Mouse (Mus musculus): ENCODE data around the gene Dhrs7. TPM values are rescaled to one million over a fixed set of nuclear protein-coding genes. Genes with fewer than 3 reads are reported as not detected.
"Not testable (repeated sequence)": the region's sequence is repeated elsewhere in the genome, so short reads cannot be mapped to it uniquely, and the experiment has no call there.

Gene Dhrs7
- 100 to 1,000 TPM; 122 to 137 TPM for total RNA-seq (2021)

DNA sequence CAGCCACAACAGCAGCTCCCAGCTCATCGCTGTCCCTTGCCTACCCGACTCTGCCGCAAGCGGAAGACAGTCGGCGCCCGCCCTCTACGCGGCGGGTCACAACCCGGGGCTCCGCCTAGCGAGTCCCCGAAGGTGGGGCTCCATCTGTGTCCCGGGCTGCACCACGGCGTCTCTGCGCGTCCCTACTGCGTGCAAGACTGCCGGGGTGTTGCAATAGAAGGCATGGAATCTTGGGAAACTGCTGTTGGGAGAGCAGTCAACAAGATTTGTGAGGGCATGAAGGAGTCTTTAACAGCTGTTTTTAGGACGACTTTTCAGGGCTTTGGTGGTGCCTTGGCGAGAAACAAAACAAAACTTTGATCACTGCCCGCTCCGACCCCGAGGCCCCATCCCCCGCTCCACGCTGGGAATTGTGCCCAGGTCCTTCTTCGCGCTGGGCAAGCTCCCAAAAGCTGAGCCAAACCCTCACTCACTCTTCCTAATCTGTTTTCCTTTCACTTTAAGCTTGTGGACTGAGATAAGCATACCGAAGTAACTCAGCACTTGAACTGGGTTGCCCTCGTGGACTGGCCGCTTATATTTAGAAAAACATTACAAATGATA lies at the start of gene Dhrs7:
TSS of gene Dhrs7 (minus strand) at position 175 of the 603 bp plus-strand sequence.
- peak; percentile 96 for DNase-seq
- intact Hi-C loops (cut with DNase I) = loop anchor here (2.0 to 10.0 kb wide), 3 partner anchors 28 to 560 kb away; no protein-coding TSS in a partner anchor

DNA sequence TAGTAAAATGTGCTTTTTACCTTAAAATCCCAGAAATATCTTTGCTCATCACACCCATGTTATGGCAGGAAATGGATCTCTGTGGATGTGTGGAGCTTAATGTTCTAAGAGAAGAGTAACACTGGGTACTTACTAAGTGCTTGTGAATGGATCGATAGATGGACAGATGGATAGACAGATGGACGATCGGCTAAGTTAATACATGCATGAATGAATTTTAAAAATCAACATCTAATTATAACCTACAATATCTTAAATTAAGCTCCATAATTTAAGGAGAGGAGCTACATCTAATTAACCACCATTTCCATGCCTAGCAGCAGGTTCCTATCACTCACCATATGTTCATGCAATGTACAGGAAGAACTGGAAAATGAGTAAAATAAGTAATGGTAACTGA lies 45.3 kb upstream of the Dhrs7 start:
- intact Hi-C loops (cut with DNase I) = no loop called here
- DNase-seq = no peak

DNA sequence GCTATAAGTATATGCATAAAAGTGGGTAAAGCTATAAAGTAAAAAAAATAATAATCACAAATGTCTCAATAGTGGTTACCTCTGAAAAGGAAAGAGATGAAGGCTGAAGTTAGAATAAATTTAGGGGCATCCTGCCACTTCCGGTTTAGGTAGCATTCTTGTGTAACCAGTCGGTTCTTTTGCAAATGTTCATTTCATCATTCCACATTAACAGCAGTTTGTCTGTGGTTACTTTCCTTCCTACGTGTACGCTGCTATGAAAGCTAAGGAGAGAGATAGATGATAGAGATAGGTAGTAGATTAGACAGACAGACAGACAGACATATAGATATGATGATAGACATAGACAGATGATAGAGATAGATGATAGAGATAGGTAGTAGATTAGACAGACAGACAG lies 39.4 kb upstream of the Dhrs7 start:
- no peak for DNase-seq
- intact Hi-C loops (cut with DNase I) = no loop called here

DNA sequence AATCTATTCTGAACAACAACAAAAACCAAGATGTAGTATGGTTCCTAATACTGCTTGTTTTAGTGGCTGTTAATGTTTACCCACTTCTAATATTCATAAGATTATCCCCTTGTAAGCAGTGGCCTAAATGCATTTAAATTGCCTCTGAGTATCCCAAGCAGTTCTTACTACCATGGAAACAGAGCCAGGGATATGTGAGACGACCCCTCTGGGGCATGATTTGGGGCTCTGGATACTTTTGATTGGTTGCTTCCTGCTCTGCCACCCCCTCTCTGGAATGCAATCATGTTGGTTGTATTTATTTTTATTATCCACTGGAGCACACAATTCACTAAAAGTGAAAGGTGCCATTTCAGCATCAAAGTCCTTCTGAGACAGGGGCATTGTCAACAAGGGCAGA lies 35.3 kb upstream of the Dhrs7 start:
- intact Hi-C loops (cut with DNase I) = no loop called here

DNA sequence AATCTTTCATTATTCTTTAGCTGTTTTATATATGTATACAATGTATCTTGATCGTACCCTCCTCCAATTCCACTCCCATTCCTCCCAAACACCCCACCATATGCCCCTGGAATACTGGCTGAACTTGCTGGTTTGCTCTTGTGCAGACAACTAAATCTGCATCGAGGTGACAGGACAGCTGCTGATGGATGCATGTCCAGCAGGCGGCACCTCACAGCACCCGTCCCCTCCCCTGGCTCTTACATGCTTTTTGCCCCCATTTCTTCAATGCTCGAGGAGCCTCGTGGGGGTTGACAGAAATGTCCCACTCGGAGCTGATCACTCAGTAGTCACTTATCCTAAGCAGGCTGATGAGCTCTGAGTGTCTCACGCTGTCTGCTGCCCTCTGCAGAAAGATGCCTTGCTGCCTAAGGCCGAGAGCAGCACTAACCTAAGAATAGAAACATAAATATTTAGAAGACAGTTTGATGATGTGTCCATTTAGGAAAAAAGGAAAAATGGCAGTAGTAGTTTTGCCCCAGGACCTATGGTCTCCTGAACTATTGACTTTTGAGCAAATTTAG lies 30.3 kb upstream of the Dhrs7 start:
- DNase-seq = peak; percentile 36 to 48
- intact Hi-C loops (cut with DNase I) = loop anchor here (1.0 to 2.0 kb wide), 4 partner anchors 66 to 280 kb away; no protein-coding TSS in a partner anchor

More for the DNA sequence above, 35.3 kb upstream of the Dhrs7 start:
- no peak for DNase-seq

DNA sequence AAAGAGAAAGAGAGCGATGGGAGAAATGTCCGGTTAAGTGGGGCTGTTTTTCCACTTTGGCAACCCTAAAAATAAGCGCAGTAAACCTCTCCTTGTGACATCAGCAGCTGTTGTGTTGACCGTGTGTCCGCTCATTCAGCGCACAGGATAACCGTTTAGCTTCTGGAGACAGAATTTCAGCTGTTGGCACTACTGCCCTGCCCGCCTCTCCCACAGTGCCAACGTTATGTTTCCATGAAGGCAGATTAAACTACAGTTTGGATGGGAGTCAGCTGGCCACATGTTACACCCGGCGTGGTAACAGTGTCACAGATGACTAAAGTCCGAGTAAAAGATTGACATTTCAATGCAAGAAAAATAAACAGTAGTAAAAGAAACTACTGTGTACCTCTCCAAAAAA lies 29.7 kb upstream of the Dhrs7 start:
- intact Hi-C loops (cut with DNase I) = loop anchor here (1.0 to 2.0 kb wide), 4 partner anchors 66 to 280 kb away; no protein-coding TSS in a partner anchor
- peak; percentile 60 to 61 for DNase-seq

DNA sequence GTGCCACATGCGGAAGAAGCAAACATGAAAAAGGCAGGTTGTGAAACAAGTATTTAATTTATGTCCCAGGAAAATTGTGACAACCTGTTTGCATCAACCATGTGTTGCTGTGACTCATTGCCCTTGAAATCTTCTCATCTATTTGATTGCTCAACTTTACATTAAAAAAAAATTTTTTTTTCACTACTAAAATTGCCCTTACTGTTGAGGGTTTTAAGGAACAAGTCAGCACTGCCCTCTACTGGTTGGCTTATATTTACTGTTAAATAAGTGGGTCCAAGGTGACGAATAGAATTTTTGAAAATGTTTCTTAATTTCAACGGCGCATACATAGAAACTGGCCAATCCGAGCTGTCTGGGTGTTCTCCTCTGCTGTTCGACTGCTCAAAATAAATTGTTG lies 29.2 kb upstream of the Dhrs7 start:
- intact Hi-C loops (cut with DNase I) = loop anchor here (1.0 to 2.0 kb wide), 5 partner anchors 29 to 281 kb away; partner anchors contain the start of gene Dhrs7
- DNase-seq = peak; percentile 57 to 74

DNA sequence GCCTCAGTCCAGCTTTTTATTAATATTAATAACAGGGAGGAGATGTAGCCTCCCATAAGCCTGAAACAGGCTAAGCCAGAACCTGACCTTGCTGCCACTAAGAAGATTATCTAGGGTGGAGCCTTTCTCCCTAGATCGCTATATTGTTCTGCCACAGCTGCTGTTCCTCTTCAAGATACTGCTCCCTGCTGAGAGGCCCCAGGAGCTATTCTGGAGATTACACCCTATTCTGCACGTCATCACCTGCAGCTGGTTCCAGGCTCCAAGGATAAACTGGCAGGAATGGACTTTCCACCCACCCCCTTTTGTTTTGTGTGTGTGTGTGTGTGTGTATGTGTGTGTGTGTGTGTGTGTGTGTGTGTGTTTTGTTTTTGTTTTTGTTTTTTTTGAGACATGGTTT lies 23.6 kb upstream of the Dhrs7 start:
- DNase-seq; intact Hi-C loops (cut with DNase I): not testable (repeated sequence)

DNA sequence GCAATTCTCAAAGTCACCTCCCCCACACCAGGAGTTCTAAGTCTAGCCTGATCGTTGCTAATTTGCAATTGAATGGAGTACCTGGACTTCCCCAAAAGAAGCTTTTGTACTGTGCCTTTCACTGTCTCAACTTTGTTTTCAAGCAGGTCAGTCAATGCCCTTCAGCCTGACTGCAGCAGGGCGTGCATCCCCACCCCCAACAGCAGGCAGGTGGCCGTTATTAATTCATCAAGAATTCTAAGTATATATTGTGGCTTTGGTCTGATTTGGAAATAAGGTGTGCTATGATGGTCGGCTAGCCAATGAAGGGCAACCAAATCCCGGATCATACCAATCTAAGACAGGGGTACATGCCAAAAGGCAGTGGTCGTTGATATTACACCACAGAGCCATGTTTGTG lies 23.0 kb upstream of the Dhrs7 start:
- intact Hi-C loops (cut with DNase I); DNase-seq: not testable (repeated sequence)

DNA sequence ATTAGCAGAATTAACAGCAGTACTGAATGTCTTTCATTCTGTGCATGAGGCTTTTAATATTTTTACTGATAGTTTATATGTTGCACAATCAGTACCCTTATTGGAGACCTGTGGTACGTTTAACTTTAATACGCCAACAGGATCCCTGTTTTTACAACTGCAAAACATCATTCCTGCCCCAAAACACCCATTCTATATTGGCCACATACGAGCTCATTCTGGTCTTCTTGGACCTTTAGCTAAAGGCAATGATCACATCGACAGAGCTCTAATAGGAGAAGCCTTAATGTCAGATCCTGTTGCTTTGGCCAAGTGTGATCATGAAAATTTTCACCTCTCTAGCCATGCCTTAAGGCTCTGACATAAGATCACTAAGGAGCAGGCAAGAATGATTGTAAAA lies 21.9 kb upstream of the Dhrs7 start:
- intact Hi-C loops (cut with DNase I); DNase-seq: not testable (repeated sequence)

DNA sequence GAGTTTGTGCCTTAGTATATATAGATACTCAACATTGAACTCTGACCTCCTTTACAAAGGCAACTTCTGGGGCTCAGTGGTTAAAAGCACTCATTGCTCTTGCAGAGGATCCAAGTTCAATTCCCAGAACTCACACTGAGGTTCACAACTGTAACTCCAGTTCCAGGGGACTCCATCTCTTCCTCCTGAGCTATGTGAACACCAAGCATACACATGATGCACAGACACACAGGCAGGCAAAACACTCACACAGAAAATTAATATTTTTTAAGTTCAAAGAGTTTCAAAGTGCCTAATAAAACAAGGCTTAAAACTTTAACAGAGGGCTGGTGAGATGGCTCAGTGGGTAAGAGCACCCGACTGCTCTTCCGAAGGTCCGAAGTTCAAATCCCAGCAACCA lies 18.9 kb upstream of the Dhrs7 start:
- intact Hi-C loops (cut with DNase I) = no loop called here

DNA sequence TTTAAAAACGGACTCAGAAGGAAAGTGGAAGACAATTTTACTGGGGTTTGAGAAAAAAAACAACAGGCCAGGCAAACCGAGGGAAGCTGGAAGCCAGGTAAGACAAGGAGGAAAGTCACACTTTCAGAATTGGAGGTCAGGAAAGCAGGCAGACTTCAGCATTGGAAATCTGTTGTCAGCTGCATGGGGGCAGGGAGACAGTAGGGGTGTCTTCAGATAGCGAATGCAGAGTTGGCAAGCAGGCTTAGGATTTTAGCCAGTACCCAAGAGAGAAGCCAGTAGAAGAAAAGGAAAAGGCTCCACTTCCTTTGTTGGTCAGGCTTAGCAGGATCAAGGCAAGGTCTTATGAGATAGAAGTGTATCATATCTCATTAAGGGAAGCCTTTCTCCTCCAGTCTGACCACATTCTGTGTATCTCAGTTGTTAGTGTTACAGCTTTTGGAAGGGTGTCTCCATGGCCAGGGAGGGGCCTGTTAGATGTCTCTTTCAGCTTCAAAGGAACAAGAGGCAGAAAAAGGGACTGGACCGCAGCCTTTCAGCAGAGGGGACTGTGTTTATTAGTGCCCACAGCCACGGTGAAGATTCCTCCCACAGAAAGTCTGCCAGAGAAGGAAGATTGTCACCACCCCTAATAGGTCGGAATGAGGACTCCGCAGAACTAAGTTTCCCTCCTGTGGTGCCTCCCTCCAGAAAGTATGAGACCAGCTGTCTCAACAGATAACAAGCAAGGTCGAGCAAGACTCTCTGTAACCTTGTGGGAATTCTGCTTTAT lies 18.0 kb upstream of the Dhrs7 start:
- peak; percentile 27 to 31 for DNase-seq
- intact Hi-C loops (cut with DNase I) = no loop called here

More for the DNA sequence above, 18.9 kb upstream of the Dhrs7 start:
- DNase-seq = no peak

DNA sequence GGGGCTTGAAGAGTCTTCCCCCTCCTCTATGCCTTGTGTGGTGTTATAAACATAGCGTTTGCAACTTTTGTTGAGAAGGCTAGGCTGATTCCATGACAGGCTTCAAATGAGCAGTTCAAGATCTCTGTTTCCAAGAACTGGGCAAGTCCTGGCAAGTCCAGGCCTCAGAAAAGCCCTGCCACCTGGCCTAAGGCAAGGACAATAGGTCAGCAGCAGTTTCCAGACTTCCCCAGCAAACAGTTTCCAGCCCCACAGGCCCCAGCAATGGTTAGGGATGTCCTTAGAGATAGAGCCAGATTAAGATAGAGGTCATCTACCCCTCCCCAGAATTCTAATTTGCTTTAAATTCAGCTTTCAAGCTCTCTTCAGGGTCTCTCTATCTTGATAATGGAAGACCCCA lies 17.2 kb upstream of the Dhrs7 start:
- no peak for DNase-seq

DNA sequence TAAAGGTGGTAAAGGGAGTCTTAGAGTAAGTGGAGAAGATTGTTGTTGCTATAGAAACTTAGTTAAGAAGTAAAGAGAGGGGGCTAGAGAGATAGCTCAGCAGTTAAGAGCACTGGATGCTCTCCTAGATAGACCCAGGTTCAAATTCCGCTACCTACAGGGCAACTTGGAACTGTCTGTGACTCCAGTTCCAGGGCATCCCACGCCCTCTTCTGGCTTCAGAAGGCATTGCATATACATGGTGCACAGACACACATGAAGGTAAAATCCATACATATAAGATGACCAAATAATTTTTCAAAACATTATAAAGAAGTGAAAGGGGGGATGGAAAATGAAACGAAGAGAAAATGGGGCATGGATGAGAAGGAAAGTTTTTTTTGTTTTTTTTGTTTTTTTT lies 14.9 kb upstream of the Dhrs7 start:
- intact Hi-C loops (cut with DNase I) = no loop called here
- DNase-seq = no peak

More for the DNA sequence above, 17.2 kb upstream of the Dhrs7 start:
- intact Hi-C loops (cut with DNase I) = no loop called here

DNA sequence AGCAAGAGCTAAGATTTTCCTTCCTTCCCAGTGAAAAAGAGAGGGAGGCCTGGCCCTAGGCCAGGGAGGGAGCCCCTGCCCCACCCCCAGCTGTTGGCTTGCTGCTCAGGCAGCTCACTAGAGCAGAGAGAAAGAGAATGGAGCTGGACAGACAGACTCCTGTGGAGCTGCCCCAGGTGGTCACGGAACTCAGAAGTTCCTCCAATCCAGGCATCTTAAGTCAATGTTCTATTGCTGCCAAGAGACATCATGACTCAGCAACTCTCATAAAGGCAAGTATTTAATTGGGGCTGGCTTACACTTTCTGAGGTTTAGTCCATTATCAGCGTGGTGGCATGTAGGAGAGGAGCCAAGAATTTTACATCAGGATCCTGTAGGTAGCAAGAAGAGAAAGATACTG lies 10.1 kb upstream of the Dhrs7 start:
- DNase-seq = peak in 1 of 2 experiments; percentile 41
- intact Hi-C loops (cut with DNase I) = no loop called here

DNA sequence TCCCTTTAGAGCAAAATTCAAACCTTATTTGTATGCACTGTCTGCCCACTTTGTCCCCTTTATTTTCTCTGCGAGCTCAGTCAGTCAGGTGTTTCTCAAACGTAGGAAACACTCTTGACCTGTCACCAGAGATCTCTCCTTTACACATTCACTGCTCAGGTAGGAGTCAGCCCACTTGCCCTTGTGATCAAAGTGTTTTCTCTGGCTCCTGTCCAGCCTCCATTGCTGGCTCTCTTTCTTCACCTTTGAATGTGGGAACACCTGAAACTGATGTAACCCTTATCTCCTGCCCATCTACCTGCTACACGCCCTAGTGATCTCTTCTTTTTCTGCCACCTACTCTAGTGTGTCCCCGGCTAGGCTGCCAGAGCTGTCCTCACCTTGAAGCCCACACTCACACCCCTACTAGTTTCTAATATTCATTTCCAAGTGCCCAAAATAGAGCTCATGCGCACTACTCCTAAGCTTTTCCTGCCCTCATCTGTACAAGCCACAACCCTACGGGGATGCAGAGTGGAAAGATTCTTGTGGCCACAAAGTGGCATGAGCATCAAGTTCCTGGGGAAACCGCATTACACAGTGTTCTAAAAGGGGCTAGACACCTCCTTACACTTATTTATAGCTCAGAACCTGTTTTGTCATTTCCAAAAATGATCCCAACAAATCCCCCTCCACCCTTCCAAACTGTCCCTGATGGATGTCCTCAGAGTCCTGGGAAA lies 9.5 kb upstream of the Dhrs7 start:
- DNase-seq = peak; percentile 28 to 29
- intact Hi-C loops (cut with DNase I) = no loop called here

DNA sequence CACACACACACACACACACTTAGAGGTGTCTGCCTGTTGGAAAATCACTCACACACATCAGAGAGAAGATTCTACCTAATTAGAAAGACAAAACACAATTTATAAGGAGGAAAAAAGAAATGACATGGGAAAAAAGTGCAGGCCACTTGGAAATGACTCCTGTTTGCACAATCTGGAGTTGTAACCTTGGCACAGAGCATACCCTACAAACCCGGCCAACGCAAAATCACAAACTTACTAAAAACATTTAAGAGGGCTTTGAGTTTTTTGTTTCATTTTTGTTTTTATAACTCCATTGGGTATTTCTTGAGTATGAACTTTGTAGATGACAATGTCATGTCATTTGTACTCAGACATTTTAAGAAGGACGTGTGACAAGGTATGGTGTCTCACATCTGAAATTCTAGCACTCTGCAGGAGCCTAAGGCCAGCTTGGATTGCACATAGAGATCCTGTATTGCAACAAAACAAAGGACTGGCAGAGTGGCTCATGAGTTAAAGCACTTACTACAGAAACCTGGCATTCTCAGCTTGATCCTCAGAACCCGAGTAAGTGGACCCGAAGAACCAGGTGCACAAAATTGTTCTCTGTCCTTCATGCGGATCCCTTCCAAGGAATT lies 6.9 kb upstream of the Dhrs7 start:
- intact Hi-C loops (cut with DNase I) = no loop called here

DNA sequence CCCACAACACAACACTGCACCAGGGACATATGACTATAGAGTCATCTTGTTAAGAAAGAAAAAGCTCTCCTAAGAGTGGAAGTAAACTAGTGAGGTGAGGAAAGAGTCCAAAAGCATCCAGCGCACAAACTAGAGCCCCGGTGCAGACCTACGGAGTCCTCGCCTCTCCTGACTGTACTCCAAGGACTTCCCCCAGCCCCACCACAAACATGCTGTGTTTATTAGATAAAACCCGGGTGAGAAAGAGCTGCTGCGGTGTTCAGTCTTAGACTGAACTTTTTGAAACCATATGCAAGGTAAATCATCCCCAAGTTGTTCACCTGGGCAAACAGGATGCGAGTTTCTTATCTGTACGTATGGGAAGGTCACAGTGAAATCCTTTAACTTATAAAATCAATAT lies 6.2 kb upstream of the Dhrs7 start:
- intact Hi-C loops (cut with DNase I) = no loop called here

More for the DNA sequence above, 6.9 kb upstream of the Dhrs7 start:
- no peak for DNase-seq

DNA sequence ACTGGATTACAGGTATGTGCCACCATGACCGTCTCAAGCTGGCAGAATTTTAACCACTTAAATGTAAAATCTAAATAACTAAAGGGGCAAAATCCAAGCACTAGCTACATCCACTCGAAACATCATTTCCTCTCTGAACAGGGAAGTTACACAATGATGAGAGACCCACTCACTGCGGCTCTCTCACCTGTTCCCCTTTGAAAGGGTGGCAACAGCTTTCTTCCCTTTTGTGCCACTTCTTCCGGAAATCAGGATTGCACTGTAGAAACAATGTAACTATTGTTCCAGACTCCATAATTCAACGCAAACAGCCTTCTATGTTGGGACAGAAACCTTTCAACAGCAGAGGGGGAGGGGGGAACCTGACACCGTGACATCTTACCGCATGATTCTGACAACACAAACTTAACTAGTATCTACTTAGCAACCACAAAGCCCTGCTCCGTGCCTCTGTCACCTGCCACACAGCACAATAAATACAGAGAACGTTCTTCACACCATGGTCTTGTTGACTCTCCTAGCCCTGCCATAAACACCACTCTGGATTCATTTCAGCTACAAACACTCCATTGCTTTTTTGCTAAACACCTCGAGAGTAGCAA lies 3.3 kb upstream of the Dhrs7 start:
- intact Hi-C loops (cut with DNase I) = loop anchor here (10.0 kb wide), 1 partner anchor 563 kb away; no protein-coding TSS in a partner anchor
- DNase-seq = peak; percentile 26 to 27

More for the DNA sequence above, 6.2 kb upstream of the Dhrs7 start:
- DNase-seq = no peak

DNA sequence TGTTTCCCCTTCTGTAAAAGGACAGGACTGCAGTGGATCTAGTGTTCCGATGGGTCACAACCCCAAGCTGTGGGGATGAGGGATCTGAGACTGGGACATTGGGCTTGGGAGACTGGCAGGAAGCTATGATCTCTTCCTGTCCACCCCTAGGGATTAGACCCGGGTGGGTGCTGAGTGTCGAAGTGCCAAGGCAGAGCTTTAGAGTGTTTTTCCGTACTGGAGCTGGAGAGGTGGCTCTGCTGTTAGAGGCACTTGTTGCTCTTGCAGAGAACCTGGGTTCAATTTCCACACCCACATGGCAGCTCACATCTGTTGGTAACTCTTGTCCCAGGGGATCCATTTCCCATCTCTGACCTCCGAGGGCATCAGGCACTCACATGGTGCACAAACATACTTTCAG lies 1.3 kb upstream of the Dhrs7 start:
- no peak for DNase-seq
- intact Hi-C loops (cut with DNase I) = loop anchor here (10.0 kb wide), 1 partner anchor 561 kb away; no protein-coding TSS in a partner anchor
